Mouse (Mus musculus): ENCODE results near the gene March7.

- no peak for TF ChIP-seq CTCF (IDR thresholded peaks at IDR 0.05)
- no peak for TF ChIP-seq POLR2A (IDR thresholded peaks at IDR 0.05; ENCODE audit: insufficient read depth, low read depth, low read length)
Measured at GRCm38 (mm10) chr2:60203733-60204132, 6.0 kb upstream of the March7 start.

Measured in heart, adult 2 months (tissue).